Mouse (Mus musculus): ENCODE data around the gene Kctd8. TPM values are rescaled to one million over a fixed set of nuclear protein-coding genes. Genes with fewer than 3 reads are reported as not detected.

The Kctd8 gene
- 0.55 TPM for polyA plus RNA-seq (2014; fragmentation: Illumina TruSeq; extraction: RNeasy Lipid Tissue Mini Kit (QIAGEN cat#74804); ENCODE audit: low read depth, low replicate concordance)

DNA sequence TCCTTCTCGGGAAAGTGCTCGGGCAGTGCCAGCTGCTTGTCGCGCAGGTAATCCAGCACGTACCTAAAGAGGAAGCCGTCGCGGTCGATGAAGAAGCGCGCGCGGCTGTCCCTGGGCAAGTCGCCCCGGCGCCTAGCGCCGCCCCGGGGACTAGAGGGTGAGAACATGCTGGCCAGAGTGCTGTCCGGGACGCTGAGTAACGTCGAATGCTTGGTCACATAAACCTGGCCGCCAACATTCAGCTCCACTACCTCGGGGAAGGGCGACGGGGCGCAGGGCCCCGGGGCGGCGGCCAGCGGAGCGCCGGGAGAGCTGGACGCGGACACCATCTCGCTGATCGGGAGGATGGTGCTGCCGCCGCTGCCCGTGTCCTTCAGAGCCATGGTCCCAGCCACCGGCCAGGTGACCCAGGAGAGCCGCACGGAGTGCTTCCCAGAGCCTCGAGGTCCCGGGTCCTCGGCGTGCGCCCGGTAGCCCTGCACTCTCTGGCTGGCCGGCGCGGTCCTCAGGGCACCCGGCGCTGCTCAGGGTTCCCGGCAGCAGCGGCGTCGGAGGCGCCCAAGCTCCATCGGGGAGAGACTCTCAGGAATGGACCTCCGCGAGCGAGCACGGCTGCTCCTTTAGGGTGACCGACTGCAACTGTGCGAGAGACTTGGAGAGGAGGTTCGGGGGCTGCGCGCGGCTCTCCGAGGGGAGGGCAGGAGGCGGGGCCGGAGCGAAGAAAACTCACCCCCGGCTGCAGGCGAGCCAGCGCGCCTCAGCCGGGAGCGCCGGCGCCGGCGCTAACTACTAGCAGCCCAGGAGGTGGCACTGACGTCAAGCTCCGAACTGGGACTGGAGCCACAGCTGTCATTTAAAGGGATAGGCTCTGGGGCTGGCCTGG lies at the start of gene Kctd8:
Kctd8 (minus strand) TSS at position 761 of the 883 bp plus-strand sequence.

Other genes starting within 250 kb of the Kctd8 start
- gene Yipf7, start 201.0 kb upstream of the Kctd8 start, polyA plus RNA-seq (2014; fragmentation: Illumina TruSeq; extraction: RNeasy Lipid Tissue Mini Kit (QIAGEN cat#74804); ENCODE audit: low read depth, low replicate concordance): 238 TPM
- gene Guf1, start 215.2 kb upstream of the Kctd8 start, polyA plus RNA-seq (2014; fragmentation: Illumina TruSeq; extraction: RNeasy Lipid Tissue Mini Kit (QIAGEN cat#74804); ENCODE audit: low read depth, low replicate concordance): 29.0 TPM

Data from heart, adult 10 weeks (tissue).